ENCODE assay signal across 11 mouse cellular contexts in genomic region chr15:9074139-9074538, GRCm38 (mm10). TPM values are rescaled to one million over a fixed set of nuclear protein-coding genes. Genes with fewer than 3 reads are reported as not detected.
DNase-seq lines count a peak whose midpoint lies in the region; ATAC-seq and TF ChIP-seq lines count a peak whose summit lies in the region.
"Had no signal": no experiment of that assay in that cellular context is flagged by ENCODE, and none has a peak within 500 bp of the region (broad histone marks: within the 10 kb centered on the region; RNA-seq: fewer than 3 reads in every experiment).

No protein-coding gene starts in this region.

- no peak for ATAC-seq in heart, embryonic 12.5 days (ENCODE audit: insufficient number of reproducible peaks, low FRiP score)
- ATAC-seq in lung, embryonic 14.5 days (ENCODE audit: insufficient read depth): no peak
- no peak for ATAC-seq in liver, embryonic 11.5 days (replicated peaks; ENCODE audit: low FRiP score)

- TF ChIP-seq CTCF in lung, embryonic 14.5 days (IDR thresholded peaks at IDR 0.05; ENCODE audit: low read depth): no peak
- TF ChIP-seq CTCF in lung, adult 2 months (IDR thresholded peaks at IDR 0.05; ENCODE audit: insufficient read depth, low read length): no peak

- peak overlapping the region; percentile 94; the same call in 1 of the 2 replicates for H3K27ac ChIP-seq in heart, embryonic 12.5 days (ENCODE audit: poor library complexity, severe bottlenecking)
- peak overlapping the region; percentile 22; the same call in 1 of the 2 replicates for H3K27ac ChIP-seq in lung, embryonic 14.5 days (ENCODE audit: low read depth)
- peak overlapping the region; percentile 94 for H3K27ac ChIP-seq in liver, embryonic 11.5 days (ENCODE audit: low read depth, low read length)
- H3K27ac ChIP-seq: hindbrain, embryonic 12.5 days; left cerebral cortex, adult 2 months had no signal

- H3K9ac ChIP-seq in heart, embryonic 12.5 days: no peak overlapping the region
- no peak overlapping the region for H3K9ac ChIP-seq in lung, embryonic 14.5 days
- peak overlapping the region; percentile 95 for H3K9ac ChIP-seq in liver, embryonic 11.5 days (ENCODE audit: low read depth, low read length)
- H3K9ac ChIP-seq: hindbrain, embryonic 12.5 days had no signal

- peaks cover 58% of the 10 kb centered on the region for H3K4me1 ChIP-seq in heart, embryonic 12.5 days (replicated peaks)
- peaks cover 23% of the 10 kb centered on the region for H3K4me1 ChIP-seq in lung, embryonic 14.5 days (ENCODE audit: insufficient read depth)
- peaks cover 11% of the 10 kb centered on the region for H3K4me1 ChIP-seq in lung, adult 2 months (ENCODE audit: control insufficient read depth, insufficient read depth, low read length)
- peaks cover 56% of the 10 kb centered on the region for H3K4me1 ChIP-seq in liver, embryonic 11.5 days (replicated peaks; ENCODE audit: control insufficient read depth, insufficient read depth, low read length)

- DNase-seq in heart, postnatal 4 days: no peak
- no peak for DNase-seq in lung, embryonic 14.5 days
- no peak for DNase-seq in lung, adult 2 months
- peak; percentile 31 for DNase-seq in adipocyte (ENCODE audit: low spot score)
- DNase-seq in liver, embryonic 11.5 days (ENCODE audit: low spot score): no peak
- DNase-seq in adrenal gland, adult 18-20 months (ENCODE audit: low spot score in 2 of 2): no peak
- DNase-seq in cerebellum, adult 8-10 months: no peak
- DNase-seq: lung, postnatal 36 days had no signal

- peak overlapping the region; percentile 96 for H3K4me3 ChIP-seq in heart, embryonic 12.5 days
- peak overlapping the region; percentile 90; the same call in 1 of the 2 replicates for H3K4me3 ChIP-seq in lung, embryonic 14.5 days (ENCODE audit: low read depth, low read length)
- H3K4me3 ChIP-seq in lung, adult 2 months (replicated peaks; ENCODE audit: extremely low read depth, low read depth, low read length): no peak overlapping the region
- peak overlapping the region; percentile 99 for H3K4me3 ChIP-seq in liver, embryonic 11.5 days (ENCODE audit: low read depth, low read length)

- no peaks in the 10 kb centered on the region for H3K36me3 ChIP-seq in heart, embryonic 12.5 days
- no peaks in the 10 kb centered on the region for H3K36me3 ChIP-seq in lung, embryonic 14.5 days (ENCODE audit: insufficient read depth)
- H3K36me3 ChIP-seq in liver, embryonic 11.5 days (ENCODE audit: control insufficient read depth, insufficient read depth, low read length): peaks cover 5% of the 10 kb centered on the region; the same call in 1 of the 2 replicates
- H3K36me3 ChIP-seq: hindbrain, embryonic 12.5 days had no signal

- TF ChIP-seq POLR2A in lung, adult 2 months (IDR thresholded peaks at IDR 0.05; ENCODE audit: borderline replicate concordance, extremely low read depth, low read depth, low read length): no peak

- 21% methylated on average over 2 of the region's 2 CpGs for WGBS in heart, embryonic 12.5 days
- 13% methylated on average over 2 of the region's 2 CpGs for WGBS in lung, embryonic 14.5 days
- 33% methylated on average over 2 of the region's 2 CpGs for WGBS in lung, adult 2 months
- 9% methylated on average over 2 of the region's 2 CpGs for WGBS in liver, embryonic 11.5 days

- H3K27me3 ChIP-seq in heart, embryonic 12.5 days (replicated peaks): no peaks in the 10 kb centered on the region
- H3K27me3 ChIP-seq in lung, embryonic 14.5 days (ENCODE audit: insufficient read depth, low read length): no peaks in the 10 kb centered on the region
- no peaks in the 10 kb centered on the region for H3K27me3 ChIP-seq in liver, embryonic 11.5 days (replicated peaks; ENCODE audit: control insufficient read depth, insufficient read depth, low read length)
- H3K27me3 ChIP-seq: hindbrain, embryonic 12.5 days had no signal

- peak overlapping the region; percentile 72 for H3K4me2 ChIP-seq in heart, embryonic 12.5 days
- peak overlapping the region; percentile 79 for H3K4me2 ChIP-seq in lung, embryonic 14.5 days
- peak overlapping the region; percentile 79 for H3K4me2 ChIP-seq in liver, embryonic 11.5 days

- no peaks in the 10 kb centered on the region for H3K9me3 ChIP-seq in heart, embryonic 12.5 days (replicated peaks)
- no peaks in the 10 kb centered on the region for H3K9me3 ChIP-seq in lung, embryonic 14.5 days (ENCODE audit: low read depth, low read length)
- H3K9me3 ChIP-seq in liver, embryonic 11.5 days (ENCODE audit: control insufficient read depth, low read length): no peaks in the 10 kb centered on the region
- H3K9me3 ChIP-seq: hindbrain, embryonic 12.5 days had no signal

RNA-seq across cellular contexts. Expression of gene Nadk2, which starts 3.1 kb away (rescaled TPM):
- 72.6 and 73.2 TPM in 2 replicates for polyA plus RNA-seq in heart, embryonic 12.5 days (2016; fragmentation: Nextera tagmentation; extraction: Ambion mirVana)
- 10 to 100 TPM; 48.8 to 50.5 TPM for total RNA-seq in heart, postnatal 4 days (2021)
- 38.6 and 42.1 TPM in 2 replicates for polyA plus RNA-seq in lung, embryonic 14.5 days (2014; fragmentation: Nextera tagmentation; extraction: Ambion mirVana)
- polyA plus RNA-seq in lung, adult 2 months (2012; rRNA removed): 11.5 and 12.0 TPM in 2 replicates
- 122 and 148 TPM in 2 replicates for polyA plus RNA-seq in liver, embryonic 11.5 days (2014; fragmentation: Nextera tagmentation; extraction: Ambion mirVana)
- 10 to 100 TPM; 47.1 to 75.0 TPM for total RNA-seq in adrenal gland, adult 18-20 months (2021)

Comparison
In these comparisons a context has a peak if more than half of its experiments do, and no peak if none do; other contexts are left out.
1. H3K27ac ChIP-seq: peak in every context shown above with its lines; median percentile 94 in heart, embryonic 12.5 days; 94 in liver, embryonic 11.5 days; 22 in lung, embryonic 14.5 days.